In the genomic region with DNA sequence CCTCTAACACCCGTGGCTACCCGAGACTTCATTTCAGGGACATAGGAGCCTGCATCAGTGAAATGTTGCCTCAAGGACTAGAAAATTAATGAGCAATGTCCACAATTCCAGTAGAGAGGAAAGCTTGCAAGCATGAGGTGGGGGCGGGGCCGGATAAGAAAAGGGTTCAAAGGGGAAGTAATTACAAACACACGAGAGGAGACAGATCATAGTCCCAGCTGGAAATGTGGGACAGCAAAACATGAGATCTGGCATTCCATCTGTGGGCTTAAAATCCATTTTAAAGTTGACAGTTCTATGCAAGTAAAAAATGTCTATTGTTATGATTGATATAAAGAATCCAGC, we compare ENCODE assay signal across 9 mouse cellular contexts. TPM values are rescaled to one million over a fixed set of nuclear protein-coding genes. Genes with fewer than 3 reads are reported as not detected.
A peak's percentile ranks its signal among the peaks of the same experiment; 100 is the strongest.
DNase-seq lines count a peak whose midpoint lies in the region; ATAC-seq and TF ChIP-seq lines count a peak whose summit lies in the region.
"Had no signal": no experiment of that assay in that cellular context is flagged by ENCODE, and none has a peak within 500 bp of the region (broad histone marks: within the 10 kb centered on the region; RNA-seq: fewer than 3 reads in every experiment).

No protein-coding gene starts in this region.

- no peaks in the 10 kb centered on the region for H3K36me3 ChIP-seq in heart, postnatal 0 days (replicated peaks; ENCODE audit: control insufficient read depth, insufficient read depth, low read length)
- no peaks in the 10 kb centered on the region for H3K36me3 ChIP-seq in heart, adult 2 months (ENCODE audit: control insufficient read depth, insufficient read depth, low read length)
- peaks cover 0 to 10% of the 10 kb centered on the region in 2 experiments; a peak in 2 of 4 replicates for H3K36me3 ChIP-seq in MEL (ENCODE audit: control insufficient read depth in 1 of 2, insufficient read depth in 2 of 2, low read length in 2 of 2)
- H3K36me3 ChIP-seq in embryonic facial prominence, embryonic 12.5 days: no peaks in the 10 kb centered on the region

- 56% methylated on average over 5 of the region's 5 CpGs for WGBS in heart, postnatal 0 days
- WGBS in heart, adult 2 months: 58% methylated on average over 5 of the region's 5 CpGs
- 45% methylated on average over 5 of the region's 5 CpGs for WGBS in embryonic facial prominence, embryonic 12.5 days

- no peaks in the 10 kb centered on the region for H3K9me3 ChIP-seq in heart, postnatal 0 days (replicated peaks; ENCODE audit: control insufficient read depth, low read length)
- H3K9me3 ChIP-seq in MEL (replicated peaks; ENCODE audit: insufficient read depth, low read length): no peaks in the 10 kb centered on the region
- H3K9me3 ChIP-seq in embryonic facial prominence, embryonic 12.5 days: no peaks in the 10 kb centered on the region

- no peak for TF ChIP-seq RAD21 in MEL (IDR thresholded peaks at IDR 0.05; ENCODE audit: low read depth, low read length)

- TF ChIP-seq CTCF in heart, postnatal 0 days (IDR thresholded peaks at IDR 0.05; ENCODE audit: low read depth): no peak
- TF ChIP-seq CTCF in heart, adult 2 months (IDR thresholded peaks at IDR 0.05): no peak
- TF ChIP-seq CTCF in MEL (IDR thresholded peaks at IDR 0.05 in 2 of 3, conservative IDR thresholded peaks at IDR 0.05 in 1 of 3; ENCODE audit: control insufficient read depth in 1 of 3, insufficient read depth in 1 of 3, low read depth in 2 of 3, low read length in 3 of 3, poor library complexity in 1 of 3, severe bottlenecking in 1 of 3): no peak

- H3K4me3 ChIP-seq in heart, postnatal 0 days (ENCODE audit: low read depth, low read length): no peak overlapping the region
- no peak overlapping the region for H3K4me3 ChIP-seq in heart, adult 2 months
- H3K4me3 ChIP-seq in MEL (ENCODE audit: control insufficient read depth in 1 of 2, insufficient read depth in 1 of 2, low read depth in 2 of 2, low read length in 2 of 2): no peak overlapping the region
- H3K4me3 ChIP-seq in embryonic facial prominence, embryonic 12.5 days: no peak overlapping the region

- no peak overlapping the region for H3K9ac ChIP-seq in heart, postnatal 0 days (replicated peaks; ENCODE audit: low read depth, low read length)
- no peak overlapping the region for H3K9ac ChIP-seq in heart, adult 2 months (ENCODE audit: low read depth, low read length)
- no peak overlapping the region for H3K9ac ChIP-seq in MEL (ENCODE audit: control insufficient read depth, low read depth, low read length, poor library complexity, severe bottlenecking)
- no peak overlapping the region for H3K9ac ChIP-seq in embryonic facial prominence, embryonic 12.5 days

- no peak for ATAC-seq in heart, postnatal 0 days (ENCODE audit: insufficient read depth, low read depth)
- ATAC-seq in embryonic facial prominence, embryonic 12.5 days (ENCODE audit: insufficient number of reproducible peaks, insufficient read depth, low FRiP score, low TSS enrichment): no peak
- no peak for ATAC-seq in inflammation-experienced regulatory T-cells, adult 6 months

- TF ChIP-seq EP300 in heart, postnatal 0 days (IDR thresholded peaks at IDR 0.05; ENCODE audit: low read depth): no peak
- no peak for TF ChIP-seq EP300 in heart, adult 2 months (IDR thresholded peaks at IDR 0.05; ENCODE audit: insufficient read depth, low read depth, low read length)
- TF ChIP-seq EP300 in MEL (IDR thresholded peaks at IDR 0.05; ENCODE audit: low read depth in 1 of 2, low read length in 2 of 2): no peak

- 0 out of 2 replicates have a peak, but pooled peaks cover 4% of the 10 kb centered on the region for H3K4me1 ChIP-seq in heart, postnatal 0 days (ENCODE audit: control insufficient read depth, insufficient read depth)
- peaks cover 2% of the 10 kb centered on the region; the same call in 1 of the 2 replicates for H3K4me1 ChIP-seq in heart, adult 2 months (ENCODE audit: control insufficient read depth, insufficient read depth, low read length)
- peaks cover 0 to 15% of the 10 kb centered on the region in 2 experiments; a peak in 2 of 4 replicates for H3K4me1 ChIP-seq in MEL (ENCODE audit: control insufficient read depth in 1 of 2, insufficient read depth in 2 of 2, low read length in 2 of 2)
- H3K4me1 ChIP-seq in embryonic facial prominence, embryonic 12.5 days: peaks cover 16% of the 10 kb centered on the region

- no peaks in the 10 kb centered on the region for H3K27me3 ChIP-seq in heart, postnatal 0 days (ENCODE audit: control insufficient read depth, insufficient read depth, low read length)
- no peaks in the 10 kb centered on the region for H3K27me3 ChIP-seq in heart, adult 2 months (ENCODE audit: control insufficient read depth, insufficient read depth, low read length)
- 0 out of 4 replicates have a peak, but pooled peaks cover 0 to 2% of the 10 kb centered on the region in 2 experiments for H3K27me3 ChIP-seq in MEL (ENCODE audit: control insufficient read depth in 1 of 2, insufficient read depth in 2 of 2, low read length in 2 of 2)
- no peaks in the 10 kb centered on the region for H3K27me3 ChIP-seq in embryonic facial prominence, embryonic 12.5 days

- H3K4me2 ChIP-seq in heart, postnatal 0 days (ENCODE audit: low read depth, low read length): no peak overlapping the region
- H3K4me2 ChIP-seq in embryonic facial prominence, embryonic 12.5 days (replicated peaks): no peak overlapping the region

- intact Hi-C loops in heart, adult 2 months (cut with DNase I): no loop called here
- intact Hi-C loops in left cerebral cortex, postnatal 36 days (cut with DNase I): no loop called here

- TF ChIP-seq POLR2A in heart, adult 2 months (IDR thresholded peaks at IDR 0.05; ENCODE audit: insufficient read depth, low read depth, low read length): no peak
- no peak for TF ChIP-seq POLR2A in MEL (IDR thresholded peaks at IDR 0.05; ENCODE audit: control insufficient read depth in 1 of 2, insufficient read depth in 1 of 2, low read depth in 1 of 2, low read length in 2 of 2, poor library complexity in 1 of 2)

- DNase-seq in heart, postnatal 0 days (ENCODE audit: low spot score): no peak
- no peak for DNase-seq in heart, adult 2 months
- DNase-seq in MEL (ENCODE audit: low read depth, low spot score): peak; percentile 35
- DNase-seq in kidney, postnatal 4 days: peak; percentile 60 to 75
- DNase-seq in cerebellum, adult 8-10 months: no peak
- no peak for DNase-seq in left cerebral cortex, postnatal 36 days (ENCODE audit: low spot score in 2 of 2)
- DNase-seq: cerebellum, adult 11 months had no signal

- H3K79me2 ChIP-seq in heart, adult 2 months (replicated peaks; ENCODE audit: control insufficient read depth, insufficient read depth, low read length): no peaks in the 10 kb centered on the region
- H3K79me2 ChIP-seq in MEL (ENCODE audit: control insufficient read depth, insufficient read depth, low read length, poor library complexity): no peaks in the 10 kb centered on the region; the same call in 1 of the 2 replicates

- peak overlapping the region; percentile 69 for H3K27ac ChIP-seq in heart, postnatal 0 days (ENCODE audit: low read depth)
- no peak overlapping the region; the same call in 1 of the 2 replicates for H3K27ac ChIP-seq in heart, adult 2 months
- no peak overlapping the region for H3K27ac ChIP-seq in MEL (ENCODE audit: control insufficient read depth, low read depth, low read length)
- H3K27ac ChIP-seq in embryonic facial prominence, embryonic 12.5 days: peak overlapping the region; percentile 69

TF ChIP-seq in MEL, 35 proteins besides CTCF, POLR2A, EP300 and RAD21:
- no peak for TF ChIP-seq UBTF (IDR thresholded peaks at IDR 0.05; ENCODE audit: borderline replicate concordance, insufficient read depth, low read depth, low read length)
- 0 out of 2 replicates have a peak, but pooled peaks have one; percentile 7 for TF ChIP-seq MYC (IDR thresholded peaks at IDR 0.05; ENCODE audit: low read depth, low read length)
- TF ChIP-seq RCOR1 (IDR thresholded peaks at IDR 0.05; ENCODE audit: low read depth, low read length): no peak
TF ChIP-seq in MEL: peak in this region for 1.

RNA-seq across cellular contexts. Expression of a gene that starts 40.9 kb away (rescaled TPM):
- 33.6 and 36.8 TPM in 2 replicates for total RNA-seq in heart, postnatal 0 days (2014; rRNA removed; ENCODE audit: low replicate concordance)
- 1.4 and 1.7 TPM in 2 replicates for polyA plus RNA-seq in heart, postnatal 0 days (2015; fragmentation: Nextera tagmentation; extraction: Ambion mirVana)
- 10 to 100 TPM; 27.0 to 29.0 TPM for total RNA-seq in heart, adult 2 months (2021)
- 15.3 and 32.0 TPM in 2 replicates for polyA plus RNA-seq in heart, adult 2 months (2012; rRNA removed)
- total RNA-seq in MEL (2012; rRNA removed): 0.92 and 1.1 TPM in 2 replicates
- polyA plus RNA-seq in MEL (2012; ENCODE audit: insufficient read depth in 1 of 2, insufficient read length in 2 of 2, low read depth in 1 of 2, low replicate concordance in 2 of 2, missing spikeins in 1 of 2): 1 to 10 TPM in 1 of 2 experiments, not detected in 1; 2.2 TPM
- polyA plus RNA-seq in embryonic facial prominence, embryonic 12.5 days (2016; fragmentation: Nextera tagmentation; extraction: Ambion mirVana): 3.5 and 3.8 TPM in 2 replicates
- not detected for polyA plus RNA-seq in inflammation-experienced regulatory T-cells, adult 6 months (2017; shearing (Covaris generic))
- total RNA-seq in left cerebral cortex, postnatal 36 days (2021): 10 to 100 TPM; 69.3 to 69.7 TPM

RNA-seq across cellular contexts. Expression of a gene that starts 52.6 kb away (rescaled TPM):
- 59.8 and 83.8 TPM in 2 replicates for total RNA-seq in heart, postnatal 0 days (2014; rRNA removed; ENCODE audit: low replicate concordance)
- polyA plus RNA-seq in heart, postnatal 0 days (2015; fragmentation: Nextera tagmentation; extraction: Ambion mirVana): 42.6 and 45.6 TPM in 2 replicates
- total RNA-seq in heart, adult 2 months (2021): 10 to 100 TPM; 29.9 to 31.4 TPM
- 17.2 and 20.9 TPM in 2 replicates for polyA plus RNA-seq in heart, adult 2 months (2012; rRNA removed)
- total RNA-seq in MEL (2012; rRNA removed): 1.0 TPM in 2 replicates
- 1 to 10 TPM in 1 of 2 experiments, not detected in 1; 5.2 TPM for polyA plus RNA-seq in MEL (2012; ENCODE audit: insufficient read depth in 1 of 2, insufficient read length in 2 of 2, low read depth in 1 of 2, low replicate concordance in 2 of 2, missing spikeins in 1 of 2)
- polyA plus RNA-seq in embryonic facial prominence, embryonic 12.5 days (2016; fragmentation: Nextera tagmentation; extraction: Ambion mirVana): 113 and 117 TPM in 2 replicates
- under 1 TPM in 2 of 3 experiments, not detected in 1; 0.26 to 0.36 TPM for polyA plus RNA-seq in inflammation-experienced regulatory T-cells, adult 6 months (2017; shearing (Covaris generic))
- total RNA-seq in left cerebral cortex, postnatal 36 days (2021): 10 to 100 TPM; 22.3 to 23.5 TPM

Comparison
In these comparisons a context has a peak if more than half of its experiments do, and no peak if none do; other contexts are left out.
1. H3K27ac ChIP-seq: peak in heart, postnatal 0 days (single experiment) and embryonic facial prominence, embryonic 12.5 days (single experiment); none in heart, adult 2 months (single experiment) and MEL (single experiment).
2. DNase-seq: peak in MEL (single experiment) and kidney, postnatal 4 days (2 of 2); none in heart, postnatal 0 days (single experiment), heart, adult 2 months (0 of 2), cerebellum, adult 8-10 months (single experiment) and left cerebral cortex, postnatal 36 days (0 of 2).